Mouse (Mus musculus) ES-Bruce4 (cell line): ENCODE measurements at regions not wholly inside any gene's neighbourhood (a gene's known extent, or its start where the extent isn't known, plus 50 kb on each side); places are given as distances from the start of the nearest gene placed in this dataset.

Experiments
- H3K27ac ChIP-seq: 2 replicates; pipeline ENCODE4 v1.5.1; 2012; ENCODE audit warnings: low read length, inconsistent platforms; ENCODE audit not compliant: insufficient read depth
- H3K27me3 ChIP-seq: 2 replicates; pipeline ENCODE4 v1.6.1; 2012; ENCODE audit warnings: mild to moderate bottlenecking, low read length, inconsistent platforms; ENCODE audit not compliant: control insufficient read depth, poor library complexity, insufficient read depth, severe bottlenecking
- H3K36me3 ChIP-seq: 2 replicates; pipeline ENCODE4 v1.6.1; 2012; ENCODE audit warnings: inconsistent platforms, mild to moderate bottlenecking, low read length, moderate library complexity; ENCODE audit not compliant: control insufficient read depth, poor library complexity, insufficient read depth, severe bottlenecking
- H3K4me1 ChIP-seq: one replicate; pipeline ENCODE4 v1.8.1; 2011; ENCODE audit warnings: low read length; ENCODE audit not compliant: control insufficient read depth, insufficient read depth
- H3K4me3 ChIP-seq: 2 replicates; pipeline ENCODE4 v1.5.1; 2011; ENCODE audit warnings: low read depth, mild to moderate bottlenecking, low read length
- H3K9ac ChIP-seq: 2 replicates; pipeline ENCODE4 v1.6.1; 2012; ENCODE audit warnings: low read depth, mild to moderate bottlenecking, inconsistent platforms; ENCODE audit not compliant: poor library complexity, severe bottlenecking
- H3K9me3 ChIP-seq: replicated peaks from 2 replicates; pipeline ENCODE4 v1.6.1; 2012; ENCODE audit warnings: mild to moderate bottlenecking, low read length, inconsistent platforms; ENCODE audit not compliant: control insufficient read depth, poor library complexity, insufficient read depth, severe bottlenecking
- CTCF ChIP-seq: IDR thresholded peaks from one replicate; pipeline ENCODE4 v1.8.1; 2011; ENCODE audit warnings: low read depth, low read length
- EP300 ChIP-seq: IDR thresholded peaks from 2 replicates; pipeline ENCODE4 v1.6.1; 2011; ENCODE audit warnings: low read depth, low read length; ENCODE audit not compliant: insufficient read depth
- POLR2A ChIP-seq: IDR thresholded peaks from one replicate; pipeline ENCODE4 v1.8.1; 2011; ENCODE audit warnings: low read length; ENCODE audit not compliant: insufficient read depth

GRCm38 (mm10) chr10:67713098-67713497 lies 164.3 kb upstream of the Ado start:
- no peaks in the 10 kb centered on the region for H3K4me1 ChIP-seq
- H3K27me3 ChIP-seq: no peaks in the 10 kb centered on the region
- no peak overlapping the region for H3K9ac ChIP-seq
- no peaks in the 10 kb centered on the region for H3K36me3 ChIP-seq
- H3K4me3 ChIP-seq: no peak overlapping the region
- no peak overlapping the region for H3K27ac ChIP-seq
- H3K9me3 ChIP-seq: no peaks in the 10 kb centered on the region; the same call in 1 of the 2 replicates
- TF ChIP-seq EP300: no peak
- no peak for TF ChIP-seq CTCF
- no peak for TF ChIP-seq POLR2A

DNA sequence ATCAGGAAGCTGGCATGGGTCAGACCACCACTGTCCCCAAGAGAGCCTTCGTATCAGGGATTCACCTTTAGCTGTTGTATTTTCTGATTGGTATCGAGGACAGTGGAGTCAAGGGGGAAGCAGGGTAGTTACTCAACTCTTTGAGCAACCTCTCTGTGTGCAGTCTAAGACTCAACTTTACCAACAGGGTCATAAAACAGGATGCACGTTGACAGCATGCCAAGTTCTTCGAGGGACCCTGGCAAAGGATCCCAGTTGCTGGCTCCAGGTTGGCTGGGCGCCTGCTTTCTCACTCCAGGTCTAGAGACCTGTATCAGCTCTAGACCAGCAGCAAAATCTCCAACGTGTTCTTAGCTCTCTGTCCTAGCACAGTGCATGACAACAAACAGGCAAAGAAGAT lies 163.9 kb upstream of the Ado start:
- Histone ChIP-seq H3K36me3 (no peaks in the 10 kb centered on the region), H3K4me1 (no peaks in the 10 kb centered on the region), H3K9me3 (no peaks in the 10 kb centered on the region; the same call in 1 of the 2 replicates), H3K9ac (no peak overlapping the region), H3K27ac (no peak overlapping the region), H3K27me3 (no peaks in the 10 kb centered on the region), H3K4me3 (no peak overlapping the region)
- no peak for TF ChIP-seq CTCF
- no peak for TF ChIP-seq EP300
- TF ChIP-seq POLR2A: no peak

GRCm38 (mm10) chr10:67711961-67712360 lies 163.2 kb upstream of the Ado start:
- Histone ChIP-seq H3K27me3 (no peaks in the 10 kb centered on the region), H3K4me1 (no peaks in the 10 kb centered on the region), H3K9me3 (no peaks in the 10 kb centered on the region; the same call in 1 of the 2 replicates), H3K36me3 (no peaks in the 10 kb centered on the region), H3K27ac (no peak overlapping the region), H3K4me3 (no peak overlapping the region), H3K9ac (no peak overlapping the region)
- no peak for TF ChIP-seq CTCF
- no peak for TF ChIP-seq POLR2A
- no peak for TF ChIP-seq EP300

- H3K4me3 ChIP-seq: no peak overlapping the region
- no peaks in the 10 kb centered on the region for H3K27me3 ChIP-seq
- no peaks in the 10 kb centered on the region; the same call in 1 of the 2 replicates for H3K9me3 ChIP-seq
- no peak overlapping the region for H3K27ac ChIP-seq
- H3K9ac ChIP-seq: no peak overlapping the region
- no peaks in the 10 kb centered on the region for H3K4me1 ChIP-seq
- no peak for TF ChIP-seq POLR2A
- TF ChIP-seq EP300: no peak
- TF ChIP-seq CTCF: no peak
- no peaks in the 10 kb centered on the region for H3K36me3 ChIP-seq
These were observed 157.7 kb upstream of the Ado start for GRCm38 (mm10) chr10:67706436-67706835.

DNA sequence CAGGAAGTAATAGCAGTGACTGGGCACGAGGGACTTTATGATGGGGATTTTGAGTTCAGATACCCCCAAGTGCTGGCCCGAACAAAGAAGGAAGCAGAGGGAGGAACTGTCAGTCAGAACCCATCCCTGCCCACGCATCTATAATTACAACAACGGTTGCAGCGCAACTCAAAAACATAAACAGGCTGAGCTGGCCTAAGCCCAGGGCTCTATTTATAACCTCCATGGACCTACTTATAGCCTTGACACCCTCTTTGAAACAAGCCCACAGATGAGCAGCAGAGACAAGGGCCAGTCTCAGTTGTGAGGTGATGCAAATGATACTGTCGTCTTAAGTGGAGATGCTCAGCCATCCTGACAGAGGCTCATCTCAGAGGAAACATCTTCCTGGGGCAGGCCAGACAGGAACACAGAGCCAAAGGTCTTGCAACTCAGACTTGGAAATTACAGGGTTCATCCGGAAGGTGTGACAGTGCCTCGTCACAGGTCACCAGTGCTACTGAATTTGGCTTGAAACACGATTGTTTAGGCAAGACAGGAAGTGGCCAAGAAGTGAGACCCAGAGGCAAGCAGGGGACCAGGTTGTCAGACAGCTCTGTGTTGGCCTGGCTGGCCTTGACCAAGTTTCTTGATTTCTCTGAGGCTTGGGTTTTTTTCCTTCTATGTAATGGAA lies 154.2 kb upstream of the Ado start:
- no peak overlapping the region for H3K27ac ChIP-seq
- no peaks in the 10 kb centered on the region for H3K36me3 ChIP-seq
- H3K9me3 ChIP-seq: no peaks in the 10 kb centered on the region
- H3K9ac ChIP-seq: no peak overlapping the region
- H3K4me3 ChIP-seq: no peak overlapping the region
- H3K4me1 ChIP-seq: no peaks in the 10 kb centered on the region
- TF ChIP-seq POLR2A (no peak), EP300 (no peak), CTCF (no peak)
- H3K27me3 ChIP-seq: no peaks in the 10 kb centered on the region

DNA sequence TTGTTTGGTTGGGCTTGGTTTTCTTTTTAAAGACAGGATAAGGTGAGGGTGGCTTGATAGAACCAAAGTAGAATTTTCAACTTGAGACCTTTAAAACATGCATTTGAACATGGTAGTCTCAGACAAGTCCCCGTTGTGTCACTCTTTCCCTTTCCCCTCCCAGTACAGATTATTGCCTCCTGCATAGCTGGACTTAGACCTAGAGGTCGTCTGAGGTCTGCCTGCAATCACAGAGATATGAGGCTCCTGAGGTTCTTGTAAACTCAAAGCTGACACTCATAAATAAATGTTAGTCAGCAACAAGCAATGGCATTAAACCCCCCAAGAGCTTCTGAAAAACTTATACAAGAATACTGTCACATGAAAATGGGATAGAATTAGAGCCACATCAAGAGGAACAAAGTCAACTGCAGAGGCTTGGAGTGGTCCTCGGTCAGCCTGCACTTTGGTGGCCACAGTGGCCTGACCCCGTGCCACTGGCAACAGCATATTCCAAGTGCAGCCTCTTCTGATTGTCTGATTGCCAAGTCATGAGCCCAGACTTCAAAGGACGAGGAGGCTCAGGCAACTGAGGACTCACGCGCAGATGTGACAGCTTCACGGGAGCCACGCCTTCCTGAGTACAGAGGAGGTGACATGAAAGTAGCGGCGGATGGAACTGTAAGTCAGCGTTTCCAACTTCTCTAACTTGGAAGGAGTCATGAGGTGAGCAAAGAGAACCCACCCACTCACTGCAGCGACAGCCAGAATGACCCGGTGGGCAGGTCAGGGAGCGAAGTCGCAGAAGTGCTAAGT lies 148.8 kb upstream of the Ado start:
- no peaks in the 10 kb centered on the region for H3K4me1 ChIP-seq
- H3K9me3 ChIP-seq: no peaks in the 10 kb centered on the region
- H3K36me3 ChIP-seq: no peaks in the 10 kb centered on the region
- H3K9ac ChIP-seq: no peak overlapping the region
- TF ChIP-seq CTCF (no peak), EP300 (no peak), POLR2A (no peak)
- H3K4me3 ChIP-seq: no peak overlapping the region
- no peak overlapping the region for H3K27ac ChIP-seq
- no peaks in the 10 kb centered on the region for H3K27me3 ChIP-seq
